Mouse (Mus musculus): ENCODE data around the gene Kcnip1. TPM values are rescaled to one million over a fixed set of nuclear protein-coding genes. Genes with fewer than 3 reads are reported as not detected.
A peak's percentile ranks its signal among the peaks of the same experiment; 100 is the strongest.

Gene Kcnip1
- total and polyA plus RNA-seq, 2 experiments from 2014 or later: 0.05 TPM; not detected in 1

- DNase-seq (ENCODE audit: low spot score) (no peak), ATAC-seq (ENCODE audit: insufficient read depth, low read depth) (no peak)
- H3K9me3 ChIP-seq (replicated peaks; ENCODE audit: control insufficient read depth, low read length): no peaks in the 10 kb centered on the region
- 41% methylated on average over 7 of the region's 7 CpGs for WGBS
- H3K36me3 ChIP-seq (replicated peaks; ENCODE audit: control insufficient read depth, insufficient read depth, low read length): no peaks in the 10 kb centered on the region
- H3K27me3 ChIP-seq (ENCODE audit: control insufficient read depth, insufficient read depth, low read length): 0 out of 2 replicates have a peak, but pooled peaks cover 2% of the 10 kb centered on the region
- no peaks in the 10 kb centered on the region for H3K4me1 ChIP-seq (ENCODE audit: control insufficient read depth, insufficient read depth)
- no peak overlapping the region for H3K4me3 ChIP-seq (ENCODE audit: low read depth, low read length)
- no peak overlapping the region for H3K9ac ChIP-seq (replicated peaks; ENCODE audit: low read depth, low read length)
- no peak overlapping the region for H3K4me2 ChIP-seq (ENCODE audit: low read depth, low read length)
- H3K27ac ChIP-seq (ENCODE audit: low read depth): no peak overlapping the region
- no peak for TF ChIP-seq EP300 (IDR thresholded peaks at IDR 0.05; ENCODE audit: low read depth)
- no peak for TF ChIP-seq CTCF (IDR thresholded peaks at IDR 0.05; ENCODE audit: low read depth)
These were observed 79.9 kb downstream of the Kcnip1 start for GRCm38 (mm10) chr11:33913061-33913460.

- Histone ChIP-seq H3K27me3 (ENCODE audit: control insufficient read depth, insufficient read depth, low read length) (0 out of 2 replicates have a peak, but pooled peaks cover 2% of the 10 kb centered on the region), H3K36me3 (replicated peaks; ENCODE audit: control insufficient read depth, insufficient read depth, low read length) (no peaks in the 10 kb centered on the region), H3K4me1 (ENCODE audit: control insufficient read depth, insufficient read depth) (no peaks in the 10 kb centered on the region), H3K9me3 (replicated peaks; ENCODE audit: control insufficient read depth, low read length) (no peaks in the 10 kb centered on the region), H3K4me3 (ENCODE audit: low read depth, low read length) (no peak overlapping the region), H3K9ac (replicated peaks; ENCODE audit: low read depth, low read length) (no peak overlapping the region), H3K4me2 (ENCODE audit: low read depth, low read length) (no peak overlapping the region), H3K27ac (ENCODE audit: low read depth) (no peak overlapping the region)
- DNase-seq (ENCODE audit: low spot score): peak; percentile 23
- TF ChIP-seq EP300 (IDR thresholded peaks at IDR 0.05; ENCODE audit: low read depth): no peak
- no peak for ATAC-seq (ENCODE audit: insufficient read depth, low read depth)
- 19% methylated on average over 2 of the region's 2 CpGs for WGBS
These were observed 80.8 kb downstream of the Kcnip1 start for GRCm38 (mm10) chr11:33912151-33912571.

GRCm38 (mm10) chr11:33910982-33911381, 82.0 kb downstream of the Kcnip1 start:
- Histone ChIP-seq H3K27ac (ENCODE audit: low read depth) (no peak overlapping the region), H3K4me1 (ENCODE audit: control insufficient read depth, insufficient read depth) (no peaks in the 10 kb centered on the region), H3K27me3 (ENCODE audit: control insufficient read depth, insufficient read depth, low read length) (0 out of 2 replicates have a peak, but pooled peaks cover 2% of the 10 kb centered on the region), H3K4me3 (ENCODE audit: low read depth, low read length) (no peak overlapping the region), H3K36me3 (replicated peaks; ENCODE audit: control insufficient read depth, insufficient read depth, low read length) (no peaks in the 10 kb centered on the region), H3K9me3 (replicated peaks; ENCODE audit: control insufficient read depth, low read length) (no peaks in the 10 kb centered on the region), H3K9ac (replicated peaks; ENCODE audit: low read depth, low read length) (no peak overlapping the region), H3K4me2 (ENCODE audit: low read depth, low read length) (no peak overlapping the region)
- TF ChIP-seq CTCF (IDR thresholded peaks at IDR 0.05; ENCODE audit: low read depth) (no peak), EP300 (IDR thresholded peaks at IDR 0.05; ENCODE audit: low read depth) (no peak)
- no peak for ATAC-seq (ENCODE audit: insufficient read depth, low read depth)
- DNase-seq (ENCODE audit: low spot score): no peak
- 41% methylated on average over 7 of the region's 7 CpGs for WGBS

GRCm38 (mm10) chr11:33908360-33909175, 84.4 kb downstream of the Kcnip1 start:
- Histone ChIP-seq H3K4me2 (ENCODE audit: low read depth, low read length) (no peak overlapping the region), H3K9ac (replicated peaks; ENCODE audit: low read depth, low read length) (no peak overlapping the region), H3K27ac (ENCODE audit: low read depth) (no peak overlapping the region), H3K9me3 (replicated peaks; ENCODE audit: control insufficient read depth, low read length) (no peaks in the 10 kb centered on the region), H3K27me3 (ENCODE audit: control insufficient read depth, insufficient read depth, low read length) (no peaks in the 10 kb centered on the region), H3K36me3 (replicated peaks; ENCODE audit: control insufficient read depth, insufficient read depth, low read length) (no peaks in the 10 kb centered on the region), H3K4me3 (ENCODE audit: low read depth, low read length) (no peak overlapping the region), H3K4me1 (ENCODE audit: control insufficient read depth, insufficient read depth) (no peaks in the 10 kb centered on the region)
- ATAC-seq (ENCODE audit: insufficient read depth, low read depth) (no peak), DNase-seq (ENCODE audit: low spot score) (no peak)
- TF ChIP-seq CTCF (IDR thresholded peaks at IDR 0.05; ENCODE audit: low read depth): no peak
- no peak for TF ChIP-seq EP300 (IDR thresholded peaks at IDR 0.05; ENCODE audit: low read depth)
- 48% methylated on average over 4 of the region's 4 CpGs for WGBS

- Histone ChIP-seq H3K4me1 (ENCODE audit: control insufficient read depth, insufficient read depth) (no peaks in the 10 kb centered on the region), H3K9ac (replicated peaks; ENCODE audit: low read depth, low read length) (no peak overlapping the region), H3K36me3 (replicated peaks; ENCODE audit: control insufficient read depth, insufficient read depth, low read length) (no peaks in the 10 kb centered on the region), H3K27me3 (ENCODE audit: control insufficient read depth, insufficient read depth, low read length) (no peaks in the 10 kb centered on the region), H3K4me2 (ENCODE audit: low read depth, low read length) (no peak overlapping the region), H3K27ac (ENCODE audit: low read depth) (no peak overlapping the region), H3K9me3 (replicated peaks; ENCODE audit: control insufficient read depth, low read length) (no peaks in the 10 kb centered on the region), H3K4me3 (ENCODE audit: low read depth, low read length) (no peak overlapping the region)
- DNase-seq (ENCODE audit: low spot score) (no peak), ATAC-seq (ENCODE audit: insufficient read depth, low read depth) (no peak)
- WGBS: 51% methylated on average over 6 of the region's 6 CpGs
- no peak for TF ChIP-seq EP300 (IDR thresholded peaks at IDR 0.05; ENCODE audit: low read depth)
- TF ChIP-seq CTCF (IDR thresholded peaks at IDR 0.05; ENCODE audit: low read depth): no peak
These were observed 89.5 kb downstream of the Kcnip1 start for GRCm38 (mm10) chr11:33903494-33903893.
